Mouse (Mus musculus): ENCODE data around the gene Rab4a. TPM values are rescaled to one million over a fixed set of nuclear protein-coding genes. Genes with fewer than 3 reads are reported as not detected.
A peak's percentile ranks its signal among the peaks of the same experiment; 100 is the strongest.

The Rab4a gene
- polyA plus RNA-seq, 1 experiment from 2014 or later, result 85.4 TPM

DNA sequence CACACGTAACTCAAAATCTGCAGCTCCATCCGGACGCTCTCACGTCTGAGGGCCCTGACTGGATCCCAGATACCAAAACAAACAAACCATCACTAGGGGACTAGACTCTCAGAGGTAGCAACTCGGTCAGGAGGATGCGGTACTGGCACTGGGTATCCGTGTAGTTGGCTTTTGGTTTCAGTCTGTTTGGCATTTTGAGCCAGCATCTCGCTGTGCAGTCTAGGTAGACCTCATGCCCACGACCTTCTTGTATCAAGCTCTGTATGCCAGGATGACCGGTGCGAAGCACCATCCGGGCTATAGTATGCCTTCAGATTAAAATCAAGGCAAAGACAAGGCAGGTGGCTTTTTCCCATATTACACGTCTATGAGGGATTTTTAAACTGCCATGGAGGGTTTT, 21.7 kb downstream of the Rab4a start:
- Histone ChIP-seq H3K4me2 (ENCODE audit: low read depth, low read length) (no peak overlapping the region), H3K36me3 (ENCODE audit: control insufficient read depth, insufficient read depth, low read length) (peaks cover 23% of the 10 kb centered on the region), H3K9ac (replicated peaks; ENCODE audit: low read depth, low read length) (no peak overlapping the region), H3K27me3 (ENCODE audit: control insufficient read depth, insufficient read depth, low read length) (no peaks in the 10 kb centered on the region), H3K27ac (ENCODE audit: low read depth, low read length) (no peak overlapping the region), H3K4me3 (ENCODE audit: low read depth, low read length) (no peak overlapping the region), H3K4me1 (ENCODE audit: control insufficient read depth, insufficient read depth, low read length) (no peaks in the 10 kb centered on the region), H3K9me3 (ENCODE audit: control insufficient read depth, low read length) (no peaks in the 10 kb centered on the region)
- WGBS, result 94% methylated on average over 13 of the region's 13 CpGs
- no peak for ATAC-seq (ENCODE audit: low read depth)

DNA sequence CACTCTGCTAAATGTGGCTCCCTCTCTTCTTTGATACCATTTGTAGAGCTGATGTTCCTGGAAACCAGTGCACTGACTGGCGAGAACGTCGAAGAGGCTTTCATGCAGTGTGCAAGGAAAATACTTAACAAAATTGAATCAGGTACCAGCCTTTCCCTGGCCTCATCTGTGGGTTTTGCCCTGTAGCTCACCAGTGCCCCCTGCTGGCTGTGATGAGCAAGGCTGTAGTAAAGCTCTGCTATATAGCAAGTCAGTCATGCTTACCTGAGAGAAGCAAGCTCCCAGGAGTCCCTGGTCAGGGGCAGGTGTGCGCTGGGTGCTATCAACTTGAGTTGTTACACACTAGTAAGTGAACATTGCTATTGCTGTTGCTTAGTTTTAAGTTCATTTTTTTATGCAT, 27.0 kb downstream of the Rab4a start:
- no peaks in the 10 kb centered on the region for H3K27me3 ChIP-seq (ENCODE audit: control insufficient read depth, insufficient read depth, low read length)
- no peaks in the 10 kb centered on the region for H3K9me3 ChIP-seq (ENCODE audit: control insufficient read depth, low read length)
- H3K36me3 ChIP-seq (ENCODE audit: control insufficient read depth, insufficient read depth, low read length), result peaks cover 42% of the 10 kb centered on the region
- no peak overlapping the region for H3K27ac ChIP-seq (ENCODE audit: low read depth, low read length)
- WGBS, result 89% methylated on average over 4 of the region's 4 CpGs
- H3K4me2 ChIP-seq (ENCODE audit: low read depth, low read length), result no peak overlapping the region
- no peak overlapping the region for H3K4me3 ChIP-seq (ENCODE audit: low read depth, low read length)
- no peaks in the 10 kb centered on the region for H3K4me1 ChIP-seq (ENCODE audit: control insufficient read depth, insufficient read depth, low read length)
- no peak for ATAC-seq (ENCODE audit: low read depth)
- H3K9ac ChIP-seq (replicated peaks; ENCODE audit: low read depth, low read length), result no peak overlapping the region

DNA sequence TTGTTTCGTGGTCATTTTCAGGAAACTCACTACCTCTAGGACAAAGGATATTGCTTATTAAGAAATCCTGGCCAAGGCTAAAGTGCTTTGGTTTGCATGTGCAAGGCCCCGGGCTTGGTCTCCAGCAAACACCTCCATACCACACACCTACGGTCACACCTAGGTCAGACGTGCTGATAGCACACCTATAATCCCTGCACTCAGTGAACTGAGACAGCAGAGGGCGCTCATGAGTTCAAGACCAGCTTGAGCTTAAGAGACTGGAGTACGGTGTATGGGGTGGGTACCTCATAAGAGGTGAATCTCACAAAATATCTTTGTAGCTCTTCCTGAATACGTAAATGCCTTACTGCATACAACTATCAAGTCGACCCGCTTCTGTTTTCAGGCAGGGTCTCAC, 29.7 kb downstream of the Rab4a start:
- 59% methylated on average over 9 of the region's 9 CpGs for WGBS
- no peaks in the 10 kb centered on the region for H3K27me3 ChIP-seq (ENCODE audit: control insufficient read depth, insufficient read depth, low read length)
- H3K9ac ChIP-seq (replicated peaks; ENCODE audit: low read depth, low read length), result no peak overlapping the region
- H3K4me3 ChIP-seq (ENCODE audit: low read depth, low read length), result no peak overlapping the region
- peaks cover 27% of the 10 kb centered on the region for H3K36me3 ChIP-seq (ENCODE audit: control insufficient read depth, insufficient read depth, low read length)
- H3K27ac ChIP-seq (ENCODE audit: low read depth, low read length), result no peak overlapping the region
- no peak overlapping the region for H3K4me2 ChIP-seq (ENCODE audit: low read depth, low read length)
- no peaks in the 10 kb centered on the region for H3K4me1 ChIP-seq (ENCODE audit: control insufficient read depth, insufficient read depth, low read length)
- no peaks in the 10 kb centered on the region for H3K9me3 ChIP-seq (ENCODE audit: control insufficient read depth, low read length)
- peak; percentile 60; the same call in 1 of the 2 replicates for ATAC-seq (ENCODE audit: low read depth)

DNA sequence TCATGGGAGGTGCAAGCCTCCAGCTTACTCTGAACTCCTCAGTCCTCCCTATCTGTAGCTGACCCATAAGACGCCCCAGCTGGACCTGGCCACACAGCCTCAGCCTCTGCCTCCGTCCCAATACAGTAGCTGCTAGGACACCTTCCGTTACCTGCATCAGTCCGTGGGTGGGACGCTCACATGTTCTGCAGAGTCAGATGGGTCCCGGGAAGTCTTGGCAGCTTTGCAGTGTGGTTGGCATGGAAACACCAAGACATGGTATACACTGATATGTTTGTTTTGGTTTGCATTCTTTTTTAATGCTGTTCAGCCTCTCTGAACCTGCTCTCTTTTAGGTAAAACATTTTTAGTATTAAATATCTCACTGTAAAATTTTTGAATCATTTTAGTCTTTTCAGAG, 30.6 kb downstream of the Rab4a start:
- Histone ChIP-seq H3K4me1 (ENCODE audit: control insufficient read depth, insufficient read depth, low read length) (no peaks in the 10 kb centered on the region), H3K4me2 (ENCODE audit: low read depth, low read length) (no peak overlapping the region), H3K9me3 (ENCODE audit: control insufficient read depth, low read length) (no peaks in the 10 kb centered on the region), H3K9ac (replicated peaks; ENCODE audit: low read depth, low read length) (no peak overlapping the region), H3K36me3 (ENCODE audit: control insufficient read depth, insufficient read depth, low read length) (peaks cover 24% of the 10 kb centered on the region), H3K4me3 (ENCODE audit: low read depth, low read length) (no peak overlapping the region), H3K27ac (ENCODE audit: low read depth, low read length) (no peak overlapping the region), H3K27me3 (ENCODE audit: control insufficient read depth, insufficient read depth, low read length) (no peaks in the 10 kb centered on the region)
- 92% methylated on average over 6 of the region's 6 CpGs for WGBS
- no peak for ATAC-seq (ENCODE audit: low read depth)

DNA sequence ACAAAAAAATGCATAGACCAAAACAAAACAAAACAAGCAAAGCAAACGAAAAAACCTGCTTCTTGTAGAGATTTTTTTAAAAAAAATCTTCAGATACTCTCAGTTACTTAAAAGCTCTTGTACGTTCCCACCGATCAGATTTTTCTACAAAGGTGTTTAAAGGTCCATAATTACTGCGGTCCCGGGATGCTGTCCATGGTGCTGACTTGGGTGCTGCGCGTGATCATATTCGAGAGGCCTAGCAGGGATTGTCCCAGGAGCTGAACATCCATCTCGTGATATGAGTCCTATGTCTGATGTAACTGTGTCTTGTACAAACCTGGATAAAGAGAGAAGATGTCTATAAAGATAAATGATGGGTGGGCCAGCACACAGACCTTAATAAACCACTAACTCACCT, 32.7 kb downstream of the Rab4a start:
- H3K9me3 ChIP-seq (ENCODE audit: control insufficient read depth, low read length), result no peaks in the 10 kb centered on the region
- H3K27me3 ChIP-seq (ENCODE audit: control insufficient read depth, insufficient read depth, low read length), result no peaks in the 10 kb centered on the region
- H3K4me1 ChIP-seq (ENCODE audit: control insufficient read depth, insufficient read depth, low read length), result no peaks in the 10 kb centered on the region
- H3K27ac ChIP-seq (ENCODE audit: low read depth, low read length), result no peak overlapping the region
- peaks cover 13% of the 10 kb centered on the region for H3K36me3 ChIP-seq (ENCODE audit: control insufficient read depth, insufficient read depth, low read length)
- no peak for ATAC-seq (ENCODE audit: low read depth)
- H3K4me2 ChIP-seq (ENCODE audit: low read depth, low read length), result no peak overlapping the region
- no peak overlapping the region for H3K9ac ChIP-seq (replicated peaks; ENCODE audit: low read depth, low read length)
- 74% methylated on average over 9 of the region's 9 CpGs for WGBS
- H3K4me3 ChIP-seq (ENCODE audit: low read depth, low read length), result no peak overlapping the region

DNA sequence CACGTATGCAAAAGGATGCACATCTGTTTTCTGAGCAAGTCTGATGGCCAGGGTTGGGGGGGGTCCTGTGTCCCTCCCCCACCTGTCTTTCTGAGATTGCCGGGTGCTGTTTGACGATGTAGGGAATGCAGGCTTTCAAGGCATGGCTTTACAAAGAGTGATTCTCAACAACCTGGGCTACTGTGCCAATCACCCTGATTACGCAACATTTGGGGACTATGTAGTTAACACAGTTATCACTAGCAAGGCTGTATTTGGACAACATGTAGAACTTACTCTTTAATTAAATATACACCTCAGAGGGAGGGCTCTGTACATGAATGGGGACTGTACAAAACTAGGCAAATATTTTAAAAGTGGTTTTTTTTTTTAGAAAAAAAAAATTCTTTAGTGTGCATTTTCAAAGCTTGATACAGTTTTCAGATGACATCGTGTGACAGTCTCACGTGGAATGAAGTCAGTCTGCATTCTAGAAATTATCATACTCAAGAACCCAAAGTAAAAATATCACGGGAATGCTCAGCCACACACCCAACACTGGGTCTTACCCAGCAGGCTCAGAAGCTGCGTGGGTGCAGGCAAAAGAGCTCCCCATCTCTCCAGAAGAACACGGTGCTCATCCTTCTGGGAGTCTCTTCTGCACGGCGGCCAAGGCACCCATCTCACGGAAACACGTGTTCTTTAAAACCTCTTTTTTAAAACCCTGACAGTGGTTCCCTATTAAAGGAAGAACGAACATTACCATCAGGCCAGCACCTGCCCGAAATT, 35.0 kb downstream of the Rab4a start:
- Histone ChIP-seq H3K4me3 (ENCODE audit: low read depth, low read length) (no peak overlapping the region), H3K4me1 (ENCODE audit: control insufficient read depth, insufficient read depth, low read length) (no peaks in the 10 kb centered on the region), H3K27me3 (ENCODE audit: control insufficient read depth, insufficient read depth, low read length) (no peaks in the 10 kb centered on the region), H3K36me3 (ENCODE audit: control insufficient read depth, insufficient read depth, low read length) (no peaks in the 10 kb centered on the region), H3K27ac (ENCODE audit: low read depth, low read length) (no peak overlapping the region), H3K9ac (replicated peaks; ENCODE audit: low read depth, low read length) (no peak overlapping the region), H3K9me3 (ENCODE audit: control insufficient read depth, low read length) (no peaks in the 10 kb centered on the region), H3K4me2 (ENCODE audit: low read depth, low read length) (no peak overlapping the region)
- 94% methylated on average over 15 of the region's 15 CpGs for WGBS
- ATAC-seq (ENCODE audit: low read depth), result no peak

DNA sequence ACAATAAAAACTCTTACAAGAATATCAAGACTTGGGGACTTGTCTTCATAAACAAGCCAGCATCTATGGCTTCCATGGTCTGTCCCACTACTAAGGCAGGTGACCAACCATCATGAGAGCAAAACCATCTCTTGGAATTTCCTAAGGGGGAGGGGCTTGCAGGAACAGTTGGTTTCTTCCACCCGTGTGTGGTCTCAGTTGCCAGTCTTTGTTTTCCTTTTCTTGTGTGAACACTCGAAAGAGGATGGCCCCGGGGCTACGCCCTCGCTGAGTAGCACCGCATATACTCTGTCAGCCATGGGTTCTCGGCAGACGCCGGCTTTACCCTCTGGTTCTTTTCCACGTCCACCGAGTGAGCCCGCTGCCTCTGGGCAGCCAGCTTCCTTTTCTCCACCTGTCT, 36.3 kb downstream of the Rab4a start:
- Histone ChIP-seq H3K9me3 (ENCODE audit: control insufficient read depth, low read length) (no peaks in the 10 kb centered on the region), H3K27ac (ENCODE audit: low read depth, low read length) (no peak overlapping the region), H3K4me3 (ENCODE audit: low read depth, low read length) (no peak overlapping the region), H3K9ac (replicated peaks; ENCODE audit: low read depth, low read length) (no peak overlapping the region), H3K4me2 (ENCODE audit: low read depth, low read length) (no peak overlapping the region), H3K36me3 (ENCODE audit: control insufficient read depth, insufficient read depth, low read length) (no peaks in the 10 kb centered on the region), H3K4me1 (ENCODE audit: control insufficient read depth, insufficient read depth, low read length) (no peaks in the 10 kb centered on the region), H3K27me3 (ENCODE audit: control insufficient read depth, insufficient read depth, low read length) (no peaks in the 10 kb centered on the region)
- WGBS, result 91% methylated on average over 12 of the region's 12 CpGs
- no peak for ATAC-seq (ENCODE audit: low read depth)

DNA sequence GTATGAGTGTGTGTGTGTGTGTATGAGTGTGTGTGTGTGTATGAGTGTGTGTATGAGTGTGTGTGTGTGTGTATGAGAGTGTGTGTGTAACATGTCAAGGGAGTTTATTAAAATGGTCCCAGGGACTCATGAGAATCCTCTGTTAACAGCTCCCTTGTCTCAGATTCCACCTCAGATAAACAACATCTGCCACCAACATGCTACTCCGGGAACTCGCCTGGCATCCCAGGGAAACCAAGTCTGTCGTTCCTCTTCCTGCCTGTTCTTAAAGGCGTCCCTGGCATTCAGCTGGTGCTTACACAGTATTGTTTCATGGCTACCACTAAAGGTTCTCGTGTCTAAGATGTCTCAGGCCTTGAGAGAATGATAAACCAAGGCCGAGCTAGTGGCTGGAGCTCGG, 38.6 kb downstream of the Rab4a start:
- Histone ChIP-seq H3K36me3 (ENCODE audit: control insufficient read depth, insufficient read depth, low read length) (no peaks in the 10 kb centered on the region), H3K27ac (ENCODE audit: low read depth, low read length) (no peak overlapping the region), H3K4me3 (ENCODE audit: low read depth, low read length) (no peak overlapping the region), H3K9ac (replicated peaks; ENCODE audit: low read depth, low read length) (no peak overlapping the region), H3K4me1 (ENCODE audit: control insufficient read depth, insufficient read depth, low read length) (no peaks in the 10 kb centered on the region), H3K27me3 (ENCODE audit: control insufficient read depth, insufficient read depth, low read length) (no peaks in the 10 kb centered on the region), H3K9me3 (ENCODE audit: control insufficient read depth, low read length) (no peaks in the 10 kb centered on the region), H3K4me2 (ENCODE audit: low read depth, low read length) (no peak overlapping the region)
- ATAC-seq (ENCODE audit: low read depth), result no peak
- 89% methylated on average over 7 of the region's 7 CpGs for WGBS

DNA sequence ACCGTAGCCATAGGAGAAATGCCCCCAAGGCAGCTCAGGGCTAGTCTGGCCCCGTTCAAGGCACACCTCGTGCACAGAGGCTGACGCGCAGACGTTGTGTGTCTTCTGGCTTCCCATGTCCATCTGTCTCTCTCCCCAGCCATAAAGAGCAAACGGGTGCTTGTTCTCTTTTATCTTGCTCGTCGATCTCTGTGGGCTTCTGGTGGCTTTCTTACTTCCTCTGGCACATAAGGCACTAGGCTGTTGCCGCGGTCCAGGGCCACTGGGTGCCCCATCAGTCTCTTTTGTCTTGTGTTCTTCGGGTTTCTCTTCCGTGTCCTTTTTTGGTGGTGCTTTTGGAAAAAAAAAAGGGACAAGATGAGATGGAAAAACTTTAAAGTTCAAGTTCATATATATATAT, 39.3 kb downstream of the Rab4a start:
- Histone ChIP-seq H3K36me3 (ENCODE audit: control insufficient read depth, insufficient read depth, low read length) (no peaks in the 10 kb centered on the region), H3K4me3 (ENCODE audit: low read depth, low read length) (no peak overlapping the region), H3K4me2 (ENCODE audit: low read depth, low read length) (no peak overlapping the region), H3K4me1 (ENCODE audit: control insufficient read depth, insufficient read depth, low read length) (no peaks in the 10 kb centered on the region), H3K9me3 (ENCODE audit: control insufficient read depth, low read length) (no peaks in the 10 kb centered on the region), H3K27ac (ENCODE audit: low read depth, low read length) (no peak overlapping the region), H3K9ac (replicated peaks; ENCODE audit: low read depth, low read length) (no peak overlapping the region), H3K27me3 (ENCODE audit: control insufficient read depth, insufficient read depth, low read length) (no peaks in the 10 kb centered on the region)
- WGBS, result 82% methylated on average over 13 of the region's 13 CpGs
- ATAC-seq (ENCODE audit: low read depth), result no peak
